Mouse (Mus musculus) c-Kit-positive CD71-positive TER-119-positive erythroid progenitor cells, embryonic 14.5 days (primary cell): ENCODE measurements around the gene Nr1i3.

ENCODE experiments used
- DNase-seq: peaks from one replicate; pipeline ENCODE4 v3.0.0-alpha.2; 2013; ENCODE audit warnings: low spot score

The Nr1i3 gene

DNA sequence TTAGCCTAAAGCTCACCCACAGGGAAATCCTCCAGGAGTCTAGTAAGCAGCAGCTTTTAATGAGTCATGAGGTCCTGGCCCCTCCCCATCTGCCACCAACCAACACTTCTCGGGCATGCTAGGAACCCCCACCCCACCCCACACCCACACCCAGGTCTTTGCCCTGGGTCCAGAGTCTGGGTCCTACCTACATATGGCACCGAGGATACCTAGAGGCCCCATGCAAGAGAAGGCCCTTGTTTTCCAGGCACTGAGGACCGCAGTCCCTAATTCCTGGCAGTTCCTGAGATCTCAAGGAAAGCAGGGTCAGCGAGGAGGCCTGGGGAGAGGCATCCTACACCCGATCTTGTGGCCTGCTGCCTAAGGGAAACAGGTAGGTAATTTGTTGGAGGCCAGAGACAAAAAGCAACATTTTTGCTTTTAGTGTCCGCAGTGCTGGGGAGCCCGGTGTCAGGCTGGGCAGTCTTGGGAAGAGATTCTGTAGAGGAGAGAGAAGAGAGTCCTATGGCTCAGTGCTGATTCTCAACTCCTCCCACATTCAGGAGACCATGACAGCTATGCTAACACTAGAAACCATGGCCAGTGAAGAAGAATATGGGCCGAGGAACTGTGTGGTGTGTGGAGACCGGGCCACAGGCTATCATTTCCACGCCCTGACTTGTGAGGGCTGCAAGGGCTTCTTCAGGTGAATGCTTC lies at the start of gene Nr1i3:
Gene Nr1i3, plus strand, starts transcription at position 170 of the 696 bp plus-strand sequence.
- DNase-seq = no peak

DNA sequence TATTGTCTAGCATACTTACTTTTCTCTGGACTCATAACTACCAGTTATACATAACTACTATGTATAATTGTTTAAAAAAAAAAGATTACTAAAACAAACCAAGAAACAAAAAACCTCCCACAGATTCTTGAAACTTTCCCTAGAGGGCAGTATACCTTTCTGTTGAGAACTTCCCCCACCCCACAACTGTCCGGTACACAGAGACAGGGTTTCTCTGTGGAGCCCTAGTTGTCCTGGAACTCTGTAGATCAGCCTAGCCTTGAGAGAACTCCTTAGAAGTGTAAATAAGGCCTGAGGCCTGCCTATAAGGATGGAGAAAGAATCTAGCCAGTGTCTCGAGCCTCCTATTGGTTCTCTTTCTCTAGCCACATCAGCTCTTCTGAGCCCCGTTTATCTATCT lies 49.5 kb upstream of the Nr1i3 start:
- DNase-seq = no peak

DNA sequence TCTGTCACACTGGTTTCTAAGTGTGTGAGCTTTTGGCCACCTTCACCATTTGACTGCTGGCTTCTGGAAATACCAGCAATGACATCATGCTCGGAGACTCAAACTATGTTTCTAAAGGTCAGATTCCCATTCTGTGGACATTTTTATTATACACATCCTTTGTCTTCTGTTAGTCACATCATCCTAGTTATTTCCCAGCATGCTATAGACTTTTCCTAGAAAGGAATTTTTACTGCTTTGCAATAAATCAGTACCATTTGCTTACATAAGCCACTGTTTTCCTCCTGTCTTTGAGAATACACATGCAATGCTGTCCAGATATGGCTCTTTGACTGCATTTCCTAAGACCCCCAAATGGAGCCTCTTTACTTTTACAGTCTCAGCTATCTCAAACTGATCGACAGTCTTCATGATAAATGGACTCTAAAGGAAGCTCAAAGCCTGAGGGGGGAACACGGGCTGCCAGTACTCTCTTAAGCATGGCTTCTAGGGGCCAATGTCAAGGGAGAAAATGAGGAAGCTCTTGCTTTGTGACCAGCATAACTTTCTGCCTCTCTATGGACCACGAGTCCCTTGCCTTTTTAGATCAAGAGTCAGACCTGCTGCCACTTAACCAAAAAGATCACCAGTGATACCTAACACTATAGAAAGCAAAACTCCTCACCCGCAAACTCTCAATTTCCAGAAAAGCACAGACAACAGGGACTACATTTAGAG lies 48.0 kb upstream of the Nr1i3 start:
- DNase-seq = no peak

DNA sequence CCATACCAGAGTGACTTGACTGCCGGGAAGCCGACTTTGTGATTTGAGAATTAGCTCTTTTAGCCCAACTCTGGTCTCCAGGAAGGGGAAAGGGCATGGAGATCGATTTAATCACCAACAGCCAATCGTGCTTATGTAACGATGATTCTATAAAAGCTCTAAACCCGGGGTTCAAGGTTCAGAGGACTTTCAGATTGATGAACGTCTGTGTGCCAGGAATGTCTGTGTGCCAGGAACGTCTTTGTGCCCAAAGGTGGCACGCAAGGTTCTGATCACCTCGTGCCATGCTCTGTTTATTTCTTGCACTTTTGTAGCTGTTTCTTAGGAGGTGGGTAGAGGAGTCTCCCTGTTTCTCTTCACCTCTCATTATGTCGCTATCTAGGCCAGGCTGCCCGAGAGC lies 44.9 kb upstream of the Nr1i3 start:
- DNase-seq = no peak

DNA sequence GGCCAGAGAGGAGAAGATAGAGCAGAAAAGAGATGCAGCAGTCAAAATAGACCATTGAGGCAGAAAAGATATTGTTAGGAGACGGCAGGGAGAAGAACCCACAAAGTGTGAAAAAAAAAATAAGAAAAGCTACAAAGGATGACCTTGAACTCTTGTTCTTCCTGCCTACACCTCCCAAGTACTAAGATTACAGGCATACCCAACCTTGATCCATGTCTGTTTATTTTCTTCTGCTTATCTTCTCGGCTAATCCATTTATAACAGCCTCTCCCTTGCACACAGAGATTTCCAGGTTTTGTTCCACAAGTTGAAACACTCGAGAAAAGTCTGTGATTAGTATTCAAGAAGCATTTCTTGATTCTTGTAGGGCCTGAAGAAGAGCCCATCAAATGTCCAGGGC lies 43.9 kb upstream of the Nr1i3 start:
- no peak for DNase-seq

DNA sequence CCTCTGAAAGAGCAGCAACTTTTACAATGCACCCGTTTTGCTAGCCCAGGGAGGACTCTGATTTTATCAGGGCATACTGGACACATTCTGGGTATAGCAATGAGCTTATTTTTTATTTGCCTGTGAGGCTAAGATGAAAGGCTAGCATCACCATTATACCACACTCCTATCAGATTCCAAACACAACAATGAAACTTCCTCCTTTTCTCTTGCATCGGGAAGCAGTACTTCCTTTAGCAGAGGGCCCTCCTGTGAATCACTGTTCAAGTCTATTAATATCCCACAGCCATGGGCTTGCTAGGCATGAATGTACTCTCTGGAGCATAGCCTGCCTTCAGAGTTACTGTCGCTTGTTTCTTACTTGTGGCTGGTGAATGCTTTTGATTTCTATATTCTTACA lies 42.6 kb upstream of the Nr1i3 start:
- DNase-seq = no peak

DNA sequence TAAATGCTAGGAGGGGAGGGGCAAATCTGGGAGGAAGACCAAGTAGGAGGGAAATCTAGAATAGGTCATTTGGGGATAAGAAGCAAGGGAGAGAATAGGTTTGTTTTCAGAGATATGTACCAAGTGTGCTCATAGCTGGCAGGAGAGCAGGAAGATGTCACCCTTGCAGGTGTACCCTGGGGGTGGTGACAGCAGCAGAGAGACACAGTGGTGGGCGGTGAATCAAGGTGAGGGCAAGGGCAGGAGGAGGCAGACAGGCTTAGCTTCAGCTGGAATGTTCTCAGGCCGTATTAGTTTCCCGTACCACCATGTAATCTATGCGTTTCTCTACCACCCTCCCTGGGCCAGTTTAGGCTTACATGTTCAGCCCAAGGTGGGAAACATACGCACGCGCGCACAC lies 41.0 kb upstream of the Nr1i3 start:
- no peak for DNase-seq

DNA sequence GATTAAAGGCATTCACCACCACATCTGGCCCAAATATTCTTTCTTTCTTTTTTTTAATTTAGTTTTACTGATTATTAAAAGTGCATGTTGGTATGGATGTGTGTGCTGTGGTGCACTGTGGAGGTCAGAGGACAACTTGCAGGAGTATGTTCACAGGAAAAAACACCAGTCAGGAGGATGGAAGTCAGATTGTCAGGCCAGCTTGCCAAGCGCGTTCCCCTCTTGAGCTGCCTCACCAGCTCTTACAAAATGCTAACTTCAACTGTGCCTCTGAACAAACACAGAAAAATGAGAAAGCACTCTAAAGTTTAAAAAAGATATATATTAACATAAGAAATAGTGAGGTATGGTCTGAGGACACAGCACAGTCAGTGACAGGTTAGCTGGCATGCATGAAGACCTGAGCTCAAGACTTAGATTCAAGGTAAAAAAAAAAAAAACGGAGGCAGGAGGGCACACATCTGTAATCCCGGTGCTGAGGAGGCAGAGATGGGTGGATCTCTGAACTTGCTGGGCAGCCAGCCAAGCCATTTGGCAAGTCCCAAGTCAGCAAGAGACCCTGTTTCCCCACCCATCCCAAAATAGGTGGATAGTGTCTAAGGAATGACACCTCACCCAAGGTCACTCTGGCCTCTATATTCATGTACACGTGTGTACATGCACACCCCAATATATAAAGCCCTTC lies 34.1 kb upstream of the Nr1i3 start:
- DNase-seq = no peak

DNA sequence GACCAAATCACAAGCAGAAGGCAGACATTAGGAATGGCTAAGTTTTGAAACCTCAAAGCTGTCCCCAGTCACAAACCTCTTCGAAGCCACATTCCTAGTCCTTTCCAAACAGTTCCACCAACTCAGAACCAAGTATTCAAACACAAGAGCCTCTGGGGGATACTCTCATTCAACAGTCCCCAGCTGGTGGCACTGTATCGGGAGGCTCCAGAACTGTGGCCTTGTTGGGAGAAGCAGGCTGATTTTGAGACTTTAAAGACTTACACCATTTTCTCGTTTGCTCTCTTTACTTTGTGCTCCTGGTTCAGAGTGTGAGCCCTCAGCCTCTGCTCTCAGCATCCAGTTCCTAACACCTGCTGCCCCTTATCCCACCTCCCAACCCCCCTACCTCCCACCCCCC lies 30.7 kb upstream of the Nr1i3 start:
- no peak for DNase-seq

DNA sequence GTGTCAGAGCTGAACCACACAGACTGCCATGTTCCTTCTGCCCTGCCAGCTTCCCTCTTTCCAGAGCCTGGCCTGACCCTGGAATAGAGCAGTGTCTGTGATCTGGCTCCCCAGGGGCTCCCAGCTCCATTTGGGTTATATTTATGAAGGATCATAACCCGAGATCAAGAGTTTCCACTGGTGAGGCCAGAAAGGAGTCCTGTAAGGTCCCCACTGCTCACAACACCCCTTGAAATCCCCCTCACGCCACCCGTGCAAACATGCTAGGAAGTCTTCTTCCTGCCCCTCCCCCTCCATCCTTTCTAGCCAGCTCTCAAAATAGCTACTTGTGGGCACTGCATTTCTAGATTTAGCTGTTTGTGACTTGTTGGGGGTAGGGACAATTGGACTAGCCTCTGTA lies 30.1 kb upstream of the Nr1i3 start:
- DNase-seq = no peak

DNA sequence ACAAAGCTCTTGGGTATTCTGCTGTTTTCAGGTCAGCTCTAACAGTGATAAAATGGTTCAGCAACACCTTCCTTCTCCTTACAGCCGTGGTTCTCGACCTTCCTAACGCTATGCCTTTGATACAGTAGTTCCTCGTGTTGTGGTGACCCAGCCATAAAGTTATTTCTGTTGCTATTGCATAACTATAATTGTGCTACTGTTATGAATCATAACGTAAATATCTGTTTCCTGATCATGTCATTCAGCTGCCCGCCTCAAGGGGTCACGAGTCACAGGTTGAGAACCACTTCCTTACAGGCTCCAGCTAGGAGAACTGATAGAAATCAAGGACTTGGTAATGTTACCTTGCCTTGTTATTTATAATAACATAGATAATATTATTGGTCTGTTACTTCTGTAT lies 29.5 kb upstream of the Nr1i3 start:
- DNase-seq = no peak

DNA sequence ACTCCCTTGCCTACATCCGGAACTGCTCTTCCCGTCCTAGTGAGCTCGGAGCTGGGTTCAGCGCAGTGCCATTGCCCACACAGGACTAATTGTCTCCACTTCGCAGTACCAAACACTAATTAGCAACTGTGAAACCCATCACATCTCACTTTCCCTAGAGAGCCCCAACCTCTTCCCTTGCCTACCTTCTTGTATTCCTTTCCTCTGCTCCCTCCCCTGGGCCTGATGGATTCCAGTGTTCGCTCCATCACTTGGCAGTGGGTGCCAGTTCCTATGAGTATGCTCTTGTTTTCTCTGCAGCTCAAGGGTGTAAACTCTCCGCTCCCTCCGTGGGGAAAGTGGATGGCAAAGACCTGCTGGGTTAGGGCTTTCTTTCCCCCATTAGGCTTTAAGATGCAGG lies 28.1 kb upstream of the Nr1i3 start:
- no peak for DNase-seq

DNA sequence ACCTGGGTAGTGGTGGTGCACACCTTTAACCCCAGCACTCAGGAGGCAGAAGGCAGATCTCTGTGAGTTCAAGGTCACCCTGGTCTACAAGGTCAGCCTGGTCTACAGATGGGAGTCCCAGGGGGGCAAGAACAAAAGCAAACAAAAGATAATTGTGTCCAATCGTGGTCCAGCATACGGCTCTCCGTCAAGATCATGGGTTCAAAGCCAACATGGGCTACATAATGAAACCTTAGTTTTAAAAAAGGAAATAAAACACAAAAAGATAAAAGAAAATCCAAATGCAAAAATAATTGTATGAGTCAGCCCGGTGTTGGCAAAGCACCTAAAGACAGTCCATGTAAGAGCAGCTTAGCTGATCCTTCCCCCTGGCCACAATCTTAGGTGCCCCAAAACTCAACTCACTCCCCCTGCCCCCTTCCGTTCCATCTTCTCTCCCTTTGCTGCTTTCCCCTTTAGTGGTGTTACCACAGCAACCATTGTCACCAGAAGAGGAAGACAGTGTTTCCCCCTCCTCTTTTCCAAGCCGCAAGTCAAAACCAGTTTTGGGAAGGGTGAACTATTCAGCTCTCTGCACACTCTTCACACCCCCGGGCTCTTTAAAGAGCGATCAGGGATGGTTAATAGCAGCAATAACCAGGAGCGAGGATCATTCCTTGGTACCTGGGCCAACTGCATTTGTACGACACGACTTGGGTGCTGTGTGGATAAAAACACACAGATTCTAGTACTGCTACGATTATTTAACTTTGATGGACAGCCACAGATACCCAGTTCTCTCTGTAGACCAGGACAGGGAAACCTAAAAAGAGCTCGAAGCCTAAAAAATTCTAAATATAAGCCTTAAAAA lies 25.7 kb upstream of the Nr1i3 start:
- DNase-seq = no peak

DNA sequence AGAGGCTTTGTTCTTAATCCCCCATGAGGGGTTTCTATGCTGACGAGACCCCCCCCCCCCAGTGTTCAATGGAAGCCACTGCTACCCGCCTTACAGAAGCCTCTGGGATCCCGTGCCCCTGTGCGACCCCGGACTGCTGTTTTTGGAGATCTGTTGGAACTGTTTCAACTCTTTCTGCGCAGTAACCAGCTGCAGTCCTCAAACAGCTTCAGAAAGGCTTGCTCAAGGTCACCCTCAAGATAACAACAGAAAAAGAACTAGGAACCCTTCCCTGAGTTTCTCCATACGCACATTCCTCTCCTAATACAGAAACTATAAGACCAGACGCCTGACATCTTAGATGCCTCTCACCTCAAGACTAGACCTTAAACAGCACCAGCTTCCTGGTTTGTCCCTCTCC lies 24.7 kb upstream of the Nr1i3 start:
- DNase-seq = no peak

DNA sequence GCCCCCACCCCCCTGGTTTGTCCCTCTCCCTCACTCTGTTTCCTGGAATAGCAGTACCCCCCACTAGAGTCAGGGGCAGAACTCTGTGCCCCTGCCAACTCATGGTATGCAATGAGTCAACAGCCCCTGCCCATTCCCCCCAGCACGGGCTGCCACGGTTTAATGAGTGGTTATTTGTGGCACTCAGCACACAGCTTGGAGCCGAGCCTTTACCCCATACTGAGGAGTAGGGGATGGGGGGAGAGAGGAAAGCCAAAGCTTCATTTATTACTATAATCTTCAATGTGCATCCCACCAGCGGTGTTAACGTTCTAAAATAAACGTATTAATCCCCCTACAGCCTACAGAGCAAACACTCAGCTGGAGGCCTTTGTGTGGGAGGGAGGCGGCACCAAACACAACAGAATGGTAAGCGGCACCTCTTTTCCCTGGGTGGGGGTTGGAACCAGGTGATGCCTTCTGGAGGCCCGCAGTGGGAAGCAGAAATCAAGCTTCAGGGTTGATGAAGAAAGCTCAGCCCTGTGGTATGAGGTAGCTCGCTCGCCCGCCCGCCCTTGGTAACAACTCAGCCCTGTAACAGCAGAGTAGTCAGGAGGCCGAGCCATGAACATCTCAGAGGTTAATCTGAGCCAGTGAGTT lies 24.2 kb upstream of the Nr1i3 start:
- no peak for DNase-seq

DNA sequence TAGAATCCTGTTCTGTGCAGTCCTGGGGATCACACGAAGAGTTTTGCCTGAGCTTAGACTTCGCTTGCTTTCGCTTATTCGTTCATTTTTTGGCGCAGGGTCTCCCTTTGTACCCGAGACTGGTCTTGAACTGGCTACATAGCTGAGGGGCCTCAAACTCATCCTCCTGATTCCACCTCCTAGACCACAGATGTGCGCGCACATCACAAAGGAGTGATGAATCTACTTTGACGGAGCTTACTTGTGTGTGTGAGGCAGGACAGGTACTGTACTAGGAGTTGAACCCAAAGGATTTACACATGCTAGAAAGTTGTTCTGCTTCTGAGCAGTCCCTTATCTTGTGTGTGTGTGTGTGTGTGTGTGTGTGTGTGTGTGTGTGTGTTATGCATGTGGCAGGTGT lies 22.9 kb upstream of the Nr1i3 start:
- DNase-seq = no peak

DNA sequence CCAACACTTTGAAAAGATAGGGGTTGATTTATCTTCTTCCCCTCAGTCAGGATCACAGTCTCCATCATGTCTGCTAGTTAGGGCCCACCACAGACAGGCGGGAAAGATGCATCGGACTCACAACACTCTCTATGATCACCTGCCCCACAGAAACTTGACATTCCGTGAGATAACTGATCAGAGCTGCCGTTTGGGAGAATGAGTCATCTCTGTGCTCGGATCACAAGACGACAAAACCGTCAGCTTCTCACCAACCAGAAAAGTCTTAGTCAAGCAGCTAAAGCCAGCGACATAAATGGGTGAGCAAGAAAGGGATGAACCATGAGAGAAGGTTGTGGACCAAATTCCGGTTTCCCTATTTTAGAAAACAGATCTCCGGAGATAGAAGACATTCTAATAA lies 21.5 kb upstream of the Nr1i3 start:
- no peak for DNase-seq

DNA sequence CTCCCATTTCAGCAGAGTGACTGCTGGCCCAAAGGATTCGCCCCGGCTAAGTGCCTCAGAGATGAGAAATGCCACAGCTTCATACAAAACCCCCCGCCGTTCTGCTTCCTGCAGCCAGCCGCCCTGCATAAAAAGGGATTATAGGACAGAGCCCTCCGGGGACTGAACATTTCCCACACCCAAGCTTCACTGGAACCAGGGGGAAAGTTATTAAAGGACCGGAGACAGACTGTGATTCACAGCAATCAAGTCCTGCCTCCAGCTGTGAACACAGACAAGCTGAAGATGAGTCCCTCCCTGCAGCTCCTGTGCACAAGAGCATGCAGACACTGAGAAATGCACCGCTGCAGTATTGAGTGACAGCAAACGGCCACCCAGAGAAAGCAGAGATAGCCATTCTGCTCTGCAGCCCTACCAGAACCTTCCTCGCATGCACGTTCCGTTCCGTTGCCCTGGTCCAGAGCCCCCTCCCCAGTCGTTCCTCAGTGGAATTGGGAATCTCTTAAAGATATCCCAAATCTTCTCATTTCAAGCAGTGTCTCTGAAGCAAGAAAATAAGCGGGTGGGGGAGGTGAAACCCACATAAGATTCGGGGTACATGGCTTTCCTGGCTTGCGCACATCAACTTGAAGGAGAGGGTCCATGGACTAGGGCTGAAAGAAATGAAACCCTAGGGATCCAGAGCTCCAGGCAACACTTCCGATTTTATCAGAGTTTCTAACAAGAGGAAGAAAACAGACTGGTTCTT lies 20.5 kb upstream of the Nr1i3 start:
- DNase-seq = no peak

DNA sequence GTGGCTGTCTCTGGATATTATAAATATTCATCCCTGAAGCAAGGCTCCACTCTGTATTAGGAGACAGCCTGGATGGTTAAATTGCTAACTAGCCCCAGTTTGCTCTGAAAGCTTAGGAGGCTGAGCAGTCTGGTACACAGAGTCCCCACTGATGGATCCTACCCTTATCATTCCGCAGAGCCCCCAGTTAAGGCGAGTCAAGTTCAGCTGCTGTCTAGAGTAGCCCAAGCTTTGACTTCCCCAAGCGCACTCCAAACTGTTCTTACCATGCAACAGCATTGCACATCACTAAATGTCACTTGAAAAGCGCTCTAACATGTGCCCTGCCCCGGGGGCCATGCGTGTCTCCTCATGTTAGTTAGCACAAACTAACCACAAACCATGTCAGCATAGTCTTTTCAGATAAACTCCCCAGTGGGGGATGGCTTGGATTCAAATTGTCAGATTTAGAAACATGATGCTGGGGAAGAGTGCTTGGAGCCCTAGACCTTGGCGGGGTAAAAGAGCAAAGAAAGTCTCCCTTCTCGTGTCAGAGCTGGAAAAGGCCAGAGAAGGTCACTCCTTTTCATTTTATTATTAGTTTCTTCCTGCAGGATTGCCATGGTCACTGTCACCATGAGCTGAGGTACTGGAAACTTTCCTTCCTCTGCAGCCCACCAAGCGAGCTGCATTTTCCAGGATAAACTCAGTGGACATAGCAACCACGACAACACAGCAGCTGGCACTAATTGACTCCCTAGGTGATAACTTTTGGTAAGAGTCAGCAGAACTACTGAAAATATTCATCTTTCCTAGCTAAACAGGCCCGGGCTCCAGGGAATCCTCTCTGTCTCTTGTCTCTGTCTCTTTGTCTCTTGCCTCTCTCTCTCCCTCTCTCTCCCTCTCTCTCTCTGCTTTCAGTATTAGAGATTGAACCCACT lies 19.6 kb upstream of the Nr1i3 start:
- DNase-seq = no peak
